Mouse (Mus musculus): Measurements from ENCODE around the gene Olfr1111.

DNA sequence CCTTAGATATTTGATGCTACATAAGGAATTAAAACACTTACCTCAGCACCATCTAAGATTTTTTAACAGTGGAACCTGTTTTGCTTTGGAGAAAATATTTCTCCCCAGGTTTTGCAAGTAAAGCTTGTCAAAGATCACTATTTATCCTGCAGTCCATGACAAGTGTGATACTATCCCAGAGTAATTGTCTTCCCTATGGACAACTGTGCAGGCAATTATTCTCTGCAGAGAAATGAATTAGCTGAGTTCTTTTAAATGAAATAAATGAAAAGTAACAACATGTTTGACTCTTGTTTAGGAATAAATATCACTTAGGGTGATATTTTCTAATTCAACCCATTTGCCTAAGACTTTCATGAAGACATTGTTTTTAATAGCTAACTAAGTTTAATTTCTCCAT lies at the start of gene Olfr1111:
- no peak for TF ChIP-seq CTCF (IDR thresholded peaks at IDR 0.05; ENCODE audit: low read depth, low read length)
- TF ChIP-seq EP300 (IDR thresholded peaks at IDR 0.05; ENCODE audit: insufficient read depth, low read depth, low read length): no peak
